Mouse (Mus musculus) kidney, embryonic 15.5 days (tissue): ENCODE results near the gene Mcat. TPM values are rescaled to one million over a fixed set of nuclear protein-coding genes. Genes with fewer than 3 reads are reported as not detected.
A peak's percentile ranks its signal among the peaks of the same experiment; 100 is the strongest.

Experiments used
- ATAC-seq: fragments of 200-750 bp; cut with Nextera tagmentation; replicated peaks from 2 replicates; pipeline ENCODE4 v1.8.0; 2017; ENCODE audit warnings: moderate TSS enrichment; ENCODE audit not compliant: low FRiP score
- H3K27ac ChIP-seq: fragments of 300-500 bp; sonication (generic); 2 replicates; pipeline ENCODE4 v1.5.1; 2015; ENCODE audit warnings: mild to moderate bottlenecking, inconsistent platforms
- H3K27me3 ChIP-seq: fragments of 300-500 bp; sonication (generic); 2 replicates; pipeline ENCODE4 v1.6.1; 2015; ENCODE audit warnings: inconsistent platforms
- H3K36me3 ChIP-seq: fragments of 300-500 bp; sonication (generic); 2 replicates; pipeline ENCODE4 v1.6.1; 2015; ENCODE audit warnings: inconsistent platforms
- H3K4me1 ChIP-seq: fragments of 300-500 bp; sonication (generic); 2 replicates; pipeline ENCODE4 v1.6.1; 2015; ENCODE audit warnings: inconsistent platforms
- H3K4me2 ChIP-seq: fragments of 300-500 bp; sonication (generic); 2 replicates; pipeline ENCODE4 v1.6.1; 2015; ENCODE audit warnings: moderate library complexity, mild to moderate bottlenecking, inconsistent platforms
- H3K4me3 ChIP-seq: fragments of 300-500 bp; sonication (generic); replicated peaks from 2 replicates; pipeline ENCODE4 v1.5.1; 2015; ENCODE audit warnings: mild to moderate bottlenecking, inconsistent platforms
- H3K9ac ChIP-seq: fragments of 300-500 bp; sonication (generic); 2 replicates; pipeline ENCODE4 v1.6.1; 2015; ENCODE audit warnings: mild to moderate bottlenecking, inconsistent platforms
- H3K9me3 ChIP-seq: fragments of 300-500 bp; sonication (generic); replicated peaks from 2 replicates; pipeline ENCODE4 v1.6.1; 2016; ENCODE audit warnings: inconsistent platforms
- WGBS: fragments of 180-500 bp; shearing (Covaris S2); methylation state at CpG from one replicate; pipeline ENCODE4 v1.1.7; 2015; ENCODE audit warnings: mixed read lengths; 5-methylcytosine and 5-hydroxymethylcytosine counted together
- polyA plus RNA-seq: library from polyadenylated mRNA; unstranded; fragments of >200 nt; fragmentation: Nextera tagmentation; extraction: Ambion mirVana; gene quantifications from 2 replicates; pipeline ENCODE4 v1.2.1, GENCODE M21; 2015

The Mcat gene
- 35.1 and 36.6 TPM in 2 replicates for polyA plus RNA-seq

GRCm38 (mm10) chr15:83563327-83563856 is at the start of gene Mcat, which contains the start of gene Tspo:
TSS of gene Mcat (minus strand) at chr15:83563787.
TSS of gene Tspo (plus strand) at chr15:83563592.
- peak within 1 kb of the TSS; percentile 68 for H3K27ac ChIP-seq
- under 1% methylated on average over 28 of the region's 28 CpGs for WGBS
- H3K27me3 ChIP-seq, result no peaks in the 10 kb centered on the region
- H3K9ac ChIP-seq, result peak within 1 kb of the TSS; percentile 65
- ATAC-seq, result peak; percentile 68
- peak within 1 kb of the TSS; percentile 98 for H3K4me2 ChIP-seq
- H3K4me3 ChIP-seq, result peak within 1 kb of the TSS; percentile 51
- peaks cover 16% of the 10 kb centered on the region for H3K4me1 ChIP-seq
- no peaks in the 10 kb centered on the region for H3K36me3 ChIP-seq
- no peaks in the 10 kb centered on the region for H3K9me3 ChIP-seq

GRCm38 (mm10) chr15:83607115-83607802 is 43.7 kb upstream of the Mcat start:
- WGBS, result 46% methylated on average over 15 of the region's 15 CpGs
- Histone ChIP-seq H3K9ac (no peak overlapping the region), H3K4me1 (peaks cover 10% of the 10 kb centered on the region), H3K36me3 (no peaks in the 10 kb centered on the region), H3K4me2 (no peak overlapping the region), H3K27ac (no peak overlapping the region), H3K9me3 (no peaks in the 10 kb centered on the region), H3K27me3 (no peaks in the 10 kb centered on the region), H3K4me3 (no peak overlapping the region)
- ATAC-seq, result peak; percentile 52; the same call in 1 of the 2 replicates

DNA sequence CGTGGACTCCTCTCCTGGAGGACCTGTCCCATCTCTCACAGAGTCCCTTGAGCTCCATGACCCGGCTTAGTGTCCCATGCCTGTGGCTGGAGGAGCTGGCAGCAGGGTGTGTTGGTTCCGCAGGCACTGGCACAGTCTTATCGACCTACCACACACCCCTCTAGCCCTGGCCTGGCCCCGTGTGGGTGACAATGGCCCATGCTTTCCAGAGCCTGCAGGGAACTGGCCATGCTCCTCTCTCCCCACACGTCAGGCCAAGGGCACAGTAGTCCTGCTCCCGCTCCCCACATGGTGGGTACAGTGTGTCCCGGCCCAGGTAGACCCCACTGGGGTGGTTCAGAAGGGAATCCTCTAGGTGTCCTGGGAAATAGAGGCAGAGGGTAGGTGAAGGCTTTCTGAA is 43.1 kb upstream of the Mcat start:
- WGBS, result 87% methylated on average over 8 of the region's 8 CpGs
- no peak overlapping the region for H3K27ac ChIP-seq
- H3K27me3 ChIP-seq, result no peaks in the 10 kb centered on the region
- H3K9me3 ChIP-seq, result no peaks in the 10 kb centered on the region
- ATAC-seq, result no peak; the same call in 1 of the 2 replicates
- H3K9ac ChIP-seq, result no peak overlapping the region
- no peak overlapping the region for H3K4me3 ChIP-seq
- H3K36me3 ChIP-seq, result no peaks in the 10 kb centered on the region
- peaks cover 10% of the 10 kb centered on the region for H3K4me1 ChIP-seq
- no peak overlapping the region for H3K4me2 ChIP-seq

DNA sequence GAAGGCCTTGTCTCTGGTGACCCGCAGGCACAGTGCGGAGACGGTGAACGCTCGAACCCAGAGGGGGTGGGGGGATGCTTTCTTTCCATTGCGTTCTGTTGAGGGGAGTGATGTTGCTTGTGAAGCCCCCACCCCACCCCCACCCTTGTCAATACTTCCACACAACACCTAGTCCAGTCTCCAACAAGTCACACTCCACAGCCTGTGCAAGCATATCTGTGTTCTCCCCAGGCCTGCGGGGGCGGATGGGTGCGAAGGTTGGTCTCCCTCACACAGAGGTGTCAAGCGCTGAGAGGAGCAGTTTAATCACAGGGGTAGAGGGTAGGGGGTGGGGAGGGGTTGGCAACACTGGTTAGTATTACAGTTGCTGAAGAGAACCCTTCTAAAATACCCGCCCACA is 42.6 kb upstream of the Mcat start:
- Histone ChIP-seq H3K9me3 (no peaks in the 10 kb centered on the region), H3K27ac (no peak overlapping the region), H3K4me2 (no peak overlapping the region), H3K36me3 (no peaks in the 10 kb centered on the region), H3K4me3 (no peak overlapping the region), H3K4me1 (peaks cover 10% of the 10 kb centered on the region), H3K9ac (no peak overlapping the region), H3K27me3 (no peaks in the 10 kb centered on the region)
- WGBS, result 49% methylated on average over 11 of the region's 11 CpGs
- ATAC-seq, result no peak

DNA sequence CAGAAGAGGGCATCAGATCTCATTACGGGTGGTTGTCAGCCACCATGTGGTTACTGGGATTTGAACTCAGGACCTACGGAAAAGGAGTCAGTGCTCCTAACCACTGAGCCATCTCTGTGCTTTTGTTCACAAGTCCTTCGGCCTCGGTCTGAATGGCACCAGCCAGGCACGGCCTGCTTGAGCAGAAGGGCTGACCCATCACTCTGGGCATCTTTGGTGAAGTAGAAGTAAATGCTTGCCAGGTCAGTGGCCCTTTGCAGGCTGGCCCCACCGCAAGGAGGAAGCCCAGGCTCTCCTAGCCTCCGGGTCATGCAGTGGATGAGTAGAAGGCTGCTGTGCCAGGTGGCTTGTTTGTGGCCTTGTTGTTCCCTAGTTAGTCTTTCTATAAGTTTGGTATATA is 39.8 kb upstream of the Mcat start:
- H3K4me2 ChIP-seq, result no peak overlapping the region
- no peak for ATAC-seq
- H3K4me1 ChIP-seq, result peaks cover 10% of the 10 kb centered on the region
- no peak overlapping the region for H3K4me3 ChIP-seq
- H3K36me3 ChIP-seq, result no peaks in the 10 kb centered on the region
- no peaks in the 10 kb centered on the region for H3K9me3 ChIP-seq
- no peak overlapping the region for H3K27ac ChIP-seq
- H3K9ac ChIP-seq, result no peak overlapping the region
- no peaks in the 10 kb centered on the region for H3K27me3 ChIP-seq
- WGBS, result 96% methylated on average over 7 of the region's 7 CpGs

GRCm38 (mm10) chr15:83603046-83603396 is 39.4 kb upstream of the Mcat start:
- ATAC-seq, result no peak
- Histone ChIP-seq H3K27ac (no peak overlapping the region), H3K36me3 (no peaks in the 10 kb centered on the region), H3K4me2 (no peak overlapping the region), H3K4me3 (no peak overlapping the region), H3K9me3 (no peaks in the 10 kb centered on the region), H3K9ac (no peak overlapping the region), H3K27me3 (no peaks in the 10 kb centered on the region), H3K4me1 (peaks cover 10% of the 10 kb centered on the region)
- WGBS, result 96% methylated on average over 1 of the region's 1 CpGs

- 60% methylated on average over 13 of the region's 13 CpGs for WGBS
Measured at GRCm38 (mm10) chr15:83602372-83603045, 38.9 kb upstream of the Mcat start.

GRCm38 (mm10) chr15:83601185-83601584 is 37.6 kb upstream of the Mcat start:
- Histone ChIP-seq H3K27me3 (no peaks in the 10 kb centered on the region), H3K27ac (no peak overlapping the region), H3K4me1 (peaks cover 8% of the 10 kb centered on the region), H3K4me3 (no peak overlapping the region), H3K36me3 (no peaks in the 10 kb centered on the region), H3K9ac (no peak overlapping the region), H3K4me2 (no peak overlapping the region), H3K9me3 (no peaks in the 10 kb centered on the region)
- WGBS, result 62% methylated on average over 4 of the region's 4 CpGs
- ATAC-seq, result no peak

More at GRCm38 (mm10) chr15:83602372-83603045, 38.9 kb upstream of the Mcat start:
- Histone ChIP-seq H3K9ac (no peak overlapping the region), H3K4me2 (no peak overlapping the region), H3K4me1 (peaks cover 10% of the 10 kb centered on the region), H3K27me3 (no peaks in the 10 kb centered on the region), H3K9me3 (no peaks in the 10 kb centered on the region), H3K4me3 (no peak overlapping the region), H3K36me3 (no peaks in the 10 kb centered on the region), H3K27ac (no peak overlapping the region)
- 0 out of 2 replicates have a peak, but pooled peaks have one; percentile 34 for ATAC-seq

DNA sequence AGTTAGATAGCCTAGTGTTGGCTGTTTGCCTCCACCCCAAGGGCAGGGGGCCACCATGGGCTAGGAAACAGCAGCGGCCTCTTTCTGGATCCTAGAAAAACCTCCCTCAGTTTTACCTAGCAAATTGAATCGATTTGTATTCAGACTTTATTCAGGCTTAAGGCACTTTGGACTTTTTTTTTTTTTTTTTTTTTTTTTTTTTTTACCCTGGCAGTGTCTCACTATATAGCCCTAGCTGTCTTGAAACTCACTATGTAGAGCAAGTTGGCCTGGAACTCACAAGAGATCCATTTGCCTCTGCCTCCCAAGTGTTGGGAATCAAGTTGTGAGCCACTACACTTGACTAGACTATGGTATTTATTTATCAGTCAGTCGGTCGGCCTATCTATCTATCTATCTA is 33.2 kb upstream of the Mcat start:
- 91% methylated on average over 4 of the region's 4 CpGs for WGBS
- Histone ChIP-seq H3K36me3 (no peaks in the 10 kb centered on the region), H3K9ac (no peak overlapping the region)

DNA sequence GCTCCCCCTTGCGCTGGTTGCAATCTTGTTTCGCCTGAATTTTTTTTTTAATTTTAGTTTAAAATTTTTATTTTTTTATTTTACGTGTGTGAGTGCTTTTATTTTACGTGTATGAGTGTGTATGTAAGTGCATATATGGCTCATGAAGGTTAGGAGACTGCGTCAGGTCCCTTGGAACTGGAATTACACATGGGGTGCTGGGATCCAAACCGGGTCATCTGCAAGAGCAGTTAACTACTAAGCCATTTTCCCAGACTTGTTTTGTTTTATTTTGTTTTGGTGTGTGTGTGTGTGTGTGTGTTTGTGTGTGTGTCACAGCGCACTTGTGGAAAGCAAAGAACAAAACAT is 31.8 kb upstream of the Mcat start:
- H3K36me3 ChIP-seq, result no peaks in the 10 kb centered on the region
- H3K27me3 ChIP-seq, result no peaks in the 10 kb centered on the region
- ATAC-seq, result no peak

More for the DNA sequence above, 33.2 kb upstream of the Mcat start:
- H3K4me1 ChIP-seq, result peaks cover 26% of the 10 kb centered on the region
- no peaks in the 10 kb centered on the region for H3K27me3 ChIP-seq
- no peak overlapping the region for H3K4me2 ChIP-seq
- no peaks in the 10 kb centered on the region for H3K9me3 ChIP-seq
- H3K27ac ChIP-seq, result no peak overlapping the region
- no peak overlapping the region for H3K4me3 ChIP-seq
- no peak for ATAC-seq

DNA sequence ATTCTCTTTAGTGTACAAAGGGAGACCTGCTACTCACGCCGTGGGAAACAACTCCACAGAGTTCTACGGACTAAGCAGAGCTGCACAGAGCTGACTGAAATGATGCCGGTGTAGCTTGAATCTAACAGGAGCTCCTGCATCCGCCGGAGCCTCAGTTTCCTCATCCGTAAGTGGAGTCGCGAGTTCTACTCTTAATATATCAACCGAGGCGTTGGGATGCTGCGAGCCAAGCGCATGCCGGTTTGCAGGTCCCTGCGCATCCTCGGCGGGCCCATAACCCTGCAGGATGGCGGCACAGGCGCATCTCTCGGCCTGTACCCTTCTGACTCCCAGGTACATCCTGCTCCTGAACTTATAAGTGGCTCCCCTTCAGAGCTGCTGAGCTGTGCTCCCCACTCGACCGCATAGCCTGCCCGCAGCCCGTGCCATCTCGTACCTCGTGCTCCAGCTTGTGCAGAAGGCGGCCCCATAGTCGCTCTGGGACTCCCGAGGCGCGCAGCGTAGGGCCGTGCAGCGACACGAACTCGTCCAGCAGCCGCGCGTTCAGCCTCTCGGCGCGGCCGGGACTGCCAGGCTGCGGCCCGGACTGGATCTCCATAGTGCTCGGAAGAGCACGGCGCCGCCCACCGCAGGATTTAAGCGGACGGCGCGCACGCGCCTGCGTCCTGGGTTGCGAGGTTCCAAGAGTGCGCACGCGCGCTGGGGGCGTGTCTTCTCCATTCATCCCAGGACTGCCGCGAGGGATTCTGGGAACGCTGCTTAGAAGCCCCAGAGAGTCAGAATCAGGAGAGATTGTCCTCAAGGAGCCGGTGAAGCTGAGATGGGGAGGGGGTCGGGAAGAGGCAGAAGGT is 31.2 kb upstream of the Mcat start, which contains the start of gene Ttll12:
Ttll12 (minus strand) TSS at position 645 of the 851 bp plus-strand sequence.
- H3K27me3 ChIP-seq, result no peaks in the 10 kb centered on the region
- peak within 1 kb of the TSS; percentile 93 for H3K4me3 ChIP-seq
- under 1% methylated on average over 68 of the region's 68 CpGs for WGBS
- H3K4me1 ChIP-seq, result peaks cover 26% of the 10 kb centered on the region
- no peaks in the 10 kb centered on the region for H3K9me3 ChIP-seq
- peak; percentile 91 for ATAC-seq
- peak within 1 kb of the TSS; percentile 73 for H3K4me2 ChIP-seq
- no peaks in the 10 kb centered on the region for H3K36me3 ChIP-seq
- H3K9ac ChIP-seq, result peak within 1 kb of the TSS; percentile 87
- H3K27ac ChIP-seq, result peak within 1 kb of the TSS; percentile 74

More for the DNA sequence above, 31.8 kb upstream of the Mcat start:
- WGBS, result 40% methylated on average over 7 of the region's 7 CpGs
- Histone ChIP-seq H3K4me3 (peak overlapping the region; percentile 93), H3K9ac (peak overlapping the region; percentile 87; the same call in 1 of the 2 replicates), H3K4me2 (peak overlapping the region; percentile 73), H3K27ac (no peak overlapping the region), H3K4me1 (peaks cover 26% of the 10 kb centered on the region), H3K9me3 (no peaks in the 10 kb centered on the region)
